Mouse (Mus musculus) cortical plate, adult 2 months (tissue): Measurements from ENCODE around the gene Cbx7.

Experiments
- CTCF ChIP-seq: fragments of 200-500 bp; IDR thresholded peaks from 2 replicates; pipeline ENCODE4 v1.5.1; 2011; ENCODE audit warnings: mild to moderate bottlenecking, control low read depth, low read length; ENCODE audit not compliant: insufficient read depth; ENCODE audit errors: extremely low read depth
- POLR2A ChIP-seq: fragments of 200-500 bp; IDR thresholded peaks from 2 replicates; pipeline ENCODE4 v1.6.1; 2011; ENCODE audit warnings: mild to moderate bottlenecking, low read length, control low read depth; ENCODE audit not compliant: insufficient read depth; ENCODE audit errors: extremely low read depth

DNA sequence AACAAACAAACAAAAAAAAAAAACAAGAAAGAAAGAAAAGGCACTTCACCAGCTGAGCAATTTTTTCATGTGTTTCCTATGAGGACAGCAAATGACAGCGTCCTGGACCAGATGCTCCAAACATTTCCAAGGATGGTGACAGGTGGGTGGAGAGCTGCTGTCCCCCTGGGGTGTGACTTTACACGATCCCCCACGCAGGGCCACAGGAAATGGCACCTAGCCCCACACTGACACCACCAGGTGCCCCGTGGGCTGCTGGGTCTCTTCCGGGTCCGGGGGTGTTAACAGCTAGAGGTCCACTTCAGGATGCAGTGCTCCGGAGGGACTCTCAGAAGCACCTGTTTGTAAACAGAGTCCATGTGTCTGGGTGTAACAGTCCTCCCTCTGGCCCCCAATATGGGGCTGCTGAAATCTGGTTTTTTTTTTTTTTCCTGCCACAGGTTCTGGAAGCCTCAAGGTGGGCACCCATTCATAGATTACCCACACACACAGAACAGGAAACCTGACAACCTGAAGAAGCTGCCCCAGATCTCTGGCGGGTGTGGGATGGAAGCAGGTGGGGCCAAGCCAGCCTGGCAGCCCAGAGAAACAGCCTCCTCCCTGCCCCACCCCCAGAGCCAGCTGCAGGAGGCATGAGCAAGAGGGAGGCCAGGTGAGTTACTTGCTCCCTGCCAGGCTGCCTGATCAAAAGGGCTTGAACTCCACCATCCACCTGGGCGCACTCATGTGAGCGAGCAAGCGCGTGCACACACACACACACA, 38.7 kb upstream of the Cbx7 start:
- TF ChIP-seq POLR2A (no peak), CTCF (no peak)
